Mouse (Mus musculus) macrophage (primary cell): Measurements from ENCODE around the gene Pip4p1. TPM values are rescaled to one million over a fixed set of nuclear protein-coding genes. Genes with fewer than 3 reads are reported as not detected.
"Not testable (repeated sequence)": the region's sequence is repeated elsewhere in the genome, so short reads cannot be mapped to it uniquely, and the experiment has no call there.

ENCODE experiments used
- H3K27ac ChIP-seq: fragments of 350-480 bp; formaldehyde crosslinking; 2 replicates; pipeline ENCODE4 v1.9.0; 2021
- H3K36me3 ChIP-seq: fragments of 350-480 bp; formaldehyde crosslinking; 2 replicates; pipeline ENCODE4 v1.9.0; 2021; ENCODE audit errors: inconsistent target
- H3K4me3 ChIP-seq: fragments of 350-480 bp; formaldehyde crosslinking; 2 replicates; pipeline ENCODE4 v1.9.0; 2021; ENCODE audit errors: inconsistent target
- H3K79me2 ChIP-seq: fragments of 350-480 bp; formaldehyde crosslinking; 2 replicates; pipeline ENCODE4 v1.9.0; 2021; ENCODE audit errors: inconsistent target
- WGBS: methylation state at CpG from one replicate; pipeline ENCODE4 v1.1.7; 2026; ENCODE audit warnings: inconsistent platforms; ENCODE audit not compliant: missing documents; 5-methylcytosine and 5-hydroxymethylcytosine counted together
- polyA plus RNA-seq: library from polyadenylated mRNA; stranded (reverse); fragments of 250-400 nt; gene quantifications from 3 replicates; pipeline ENCODE4 v1.2.4, GENCODE M21; 2018; ENCODE audit warnings: inconsistent platforms

Gene Pip4p1
- polyA plus RNA-seq, 1 experiment from 2014 or later: 52.7 TPM

GRCm38 (mm10) chr14:50955942-50956508, 25.4 kb upstream of the Pip4p1 start, which contains the start of gene Pnp2:
Pnp2 (plus strand) TSS chr14:50955992.
- peaks cover 10% of the 10 kb centered on the region; the same call in 1 of the 2 replicates for H3K36me3 ChIP-seq

DNA sequence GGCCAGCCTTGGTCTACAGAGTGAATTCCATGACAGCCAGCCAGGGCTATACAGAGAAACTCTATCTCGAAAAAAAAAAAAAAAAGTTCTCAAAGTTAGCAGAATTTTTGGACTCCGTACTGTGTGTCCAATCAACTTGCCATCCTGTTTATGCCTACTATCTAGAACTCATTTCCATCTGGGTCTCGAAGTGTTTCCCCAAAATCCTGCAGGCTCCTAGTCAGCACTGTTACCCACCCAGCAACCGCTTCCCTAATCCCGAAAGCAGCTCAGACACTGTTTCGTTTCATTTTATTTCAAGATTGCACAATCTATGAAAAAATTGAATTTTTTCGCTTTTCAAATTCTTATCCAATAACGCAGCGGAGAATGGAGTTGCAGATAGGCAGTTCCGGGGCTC, 24.8 kb upstream of the Pip4p1 start:
- Histone ChIP-seq H3K27ac (peak overlapping the region; percentile 17; the same call in 1 of the 2 replicates), H3K36me3 (peaks cover 13% of the 10 kb centered on the region; the same call in 1 of the 2 replicates), H3K4me3 (no peak overlapping the region; the same call in 1 of the 2 replicates), H3K79me2 (no peaks in the 10 kb centered on the region)
- WGBS: 31% methylated on average over 10 of the region's 10 CpGs

More at GRCm38 (mm10) chr14:50955942-50956508, 25.4 kb upstream of the Pip4p1 start, which contains the start of gene Pnp2:
- H3K79me2 ChIP-seq, H3K4me3 ChIP-seq: not testable (repeated sequence)
- H3K27ac ChIP-seq: peak within 1 kb of the TSS; percentile 17; the same call in 1 of the 2 replicates
- WGBS: 25% methylated on average over 15 of the region's 19 CpGs

DNA sequence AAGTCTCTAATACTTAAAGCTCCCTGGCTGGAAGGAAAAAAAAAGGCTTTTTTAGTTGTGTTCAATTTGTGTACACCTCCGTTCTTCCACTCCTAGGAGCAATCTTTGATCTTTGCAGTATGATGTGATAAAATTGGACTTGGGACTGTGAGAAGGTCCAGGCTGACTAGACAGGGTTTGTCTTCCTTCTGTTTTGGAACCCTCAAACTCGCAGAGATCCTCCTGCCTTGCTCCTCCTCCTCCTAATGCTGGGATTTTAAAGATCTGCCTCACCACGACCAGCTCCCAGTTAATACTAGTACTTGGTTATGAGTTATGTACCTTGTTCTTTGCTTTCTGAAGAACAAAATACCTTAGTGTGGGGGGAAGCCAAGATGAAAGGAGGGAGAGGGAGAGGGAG, 14.9 kb upstream of the Pip4p1 start:
- H3K36me3 ChIP-seq: not testable (repeated sequence)
- H3K27ac ChIP-seq: peak overlapping the region; percentile 87
- H3K79me2 ChIP-seq: peaks cover 49% of the 10 kb centered on the region
- 3% methylated on average over 3 of the region's 3 CpGs for WGBS
- peak overlapping the region; percentile 92 for H3K4me3 ChIP-seq

- 2% methylated on average over 6 of the region's 6 CpGs for WGBS
Observed at GRCm38 (mm10) chr14:50945081-50945480, 14.4 kb upstream of the Pip4p1 start.

GRCm38 (mm10) chr14:50944668-50945033, 14.0 kb upstream of the Pip4p1 start:
- H3K27ac ChIP-seq: peak overlapping the region; percentile 87
- H3K4me3 ChIP-seq: peak overlapping the region; percentile 92
- 2% methylated on average over 9 of the region's 15 CpGs for WGBS
- peaks cover 49% of the 10 kb centered on the region for H3K79me2 ChIP-seq
- H3K36me3 ChIP-seq: not testable (repeated sequence)

More at GRCm38 (mm10) chr14:50945081-50945480, 14.4 kb upstream of the Pip4p1 start:
- Histone ChIP-seq H3K79me2 (peaks cover 49% of the 10 kb centered on the region), H3K27ac (peak overlapping the region; percentile 87), H3K4me3 (peak overlapping the region; percentile 92)
- not testable (repeated sequence) for H3K36me3 ChIP-seq

- WGBS: 0% methylated on average over 30 of the region's 31 CpGs
- peak within 1 kb of the TSS; percentile 87 for H3K27ac ChIP-seq
- peaks cover under 1% of the 10 kb centered on the region; the same call in 1 of the 2 replicates for H3K36me3 ChIP-seq
- peaks cover 43% of the 10 kb centered on the region for H3K79me2 ChIP-seq
- peak within 1 kb of the TSS; percentile 92 for H3K4me3 ChIP-seq
Observed at GRCm38 (mm10) chr14:50943932-50944667, 13.4 kb upstream of the Pip4p1 start, which contains the start of gene Gm49342. Gm49342 (plus strand) TSS chr14:50944517.

DNA sequence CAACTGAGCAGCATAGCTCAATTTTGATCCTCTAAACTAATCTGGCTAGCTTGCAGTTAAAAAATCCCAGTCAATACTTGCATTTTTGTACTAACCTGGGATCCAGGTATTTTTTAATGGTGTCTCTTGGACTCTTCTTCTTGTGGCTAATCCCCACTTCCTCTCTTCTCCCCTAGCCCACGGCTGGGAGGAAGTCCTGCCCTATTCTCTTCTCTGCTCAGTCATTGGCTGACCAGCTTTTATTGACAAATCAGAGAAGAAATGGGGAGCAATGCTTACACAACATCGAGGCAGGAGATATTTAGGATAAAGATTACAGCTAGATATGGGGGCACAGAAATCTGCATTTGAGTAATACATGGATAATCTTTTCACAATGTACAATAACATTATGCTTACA, 8.3 kb upstream of the Pip4p1 start:
- peaks cover 31% of the 10 kb centered on the region; the same call in 1 of the 2 replicates for H3K79me2 ChIP-seq
- no peaks in the 10 kb centered on the region for H3K36me3 ChIP-seq
- WGBS: 8% methylated on average over 2 of the region's 2 CpGs
- peak overlapping the region; percentile 56; the same call in 1 of the 2 replicates for H3K27ac ChIP-seq
- H3K4me3 ChIP-seq: peak overlapping the region; percentile 31

- 96% methylated on average over 3 of the region's 3 CpGs for WGBS
- no peaks in the 10 kb centered on the region for H3K36me3 ChIP-seq
- H3K4me3 ChIP-seq: peak overlapping the region; percentile 31
- peaks cover 37% of the 10 kb centered on the region; the same call in 1 of the 2 replicates for H3K79me2 ChIP-seq
- peak overlapping the region; percentile 56; the same call in 1 of the 2 replicates for H3K27ac ChIP-seq
Observed at GRCm38 (mm10) chr14:50938119-50938908, 7.7 kb upstream of the Pip4p1 start.

DNA sequence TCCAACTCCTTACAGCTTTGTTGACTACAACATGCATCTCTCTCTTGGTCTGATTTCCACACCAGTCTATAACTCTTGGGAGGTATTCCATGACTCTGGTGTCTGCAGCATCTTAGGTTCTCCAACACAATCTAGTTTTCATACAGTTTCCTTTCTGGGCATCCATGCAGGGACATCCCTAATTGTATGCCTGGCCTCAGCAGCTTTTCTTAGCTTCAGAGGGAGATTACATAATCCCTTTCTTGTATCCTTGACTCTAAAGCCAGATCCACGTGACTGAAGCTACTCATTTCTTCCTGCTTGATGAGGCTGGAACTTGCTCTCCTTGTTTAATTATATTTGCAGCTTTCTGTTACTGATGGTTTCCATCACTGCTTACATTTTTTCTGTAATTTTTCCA, 6.0 kb upstream of the Pip4p1 start:
- peaks cover 37% of the 10 kb centered on the region; the same call in 1 of the 2 replicates for H3K79me2 ChIP-seq
- H3K36me3 ChIP-seq: no peaks in the 10 kb centered on the region
- H3K4me3 ChIP-seq: no peak overlapping the region
- 33% methylated on average over 1 of the region's 1 CpGs for WGBS
- peak overlapping the region; percentile 56 for H3K27ac ChIP-seq

- WGBS: 16% methylated on average over 12 of the region's 12 CpGs
- peaks cover 30% of the 10 kb centered on the region for H3K36me3 ChIP-seq
- H3K79me2 ChIP-seq: peaks cover 56% of the 10 kb centered on the region
- H3K27ac ChIP-seq: peak overlapping the region; percentile 90
- peak overlapping the region; percentile 43 for H3K4me3 ChIP-seq
Observed at GRCm38 (mm10) chr14:50931493-50932020, 901 bp upstream of the Pip4p1 start.

DNA sequence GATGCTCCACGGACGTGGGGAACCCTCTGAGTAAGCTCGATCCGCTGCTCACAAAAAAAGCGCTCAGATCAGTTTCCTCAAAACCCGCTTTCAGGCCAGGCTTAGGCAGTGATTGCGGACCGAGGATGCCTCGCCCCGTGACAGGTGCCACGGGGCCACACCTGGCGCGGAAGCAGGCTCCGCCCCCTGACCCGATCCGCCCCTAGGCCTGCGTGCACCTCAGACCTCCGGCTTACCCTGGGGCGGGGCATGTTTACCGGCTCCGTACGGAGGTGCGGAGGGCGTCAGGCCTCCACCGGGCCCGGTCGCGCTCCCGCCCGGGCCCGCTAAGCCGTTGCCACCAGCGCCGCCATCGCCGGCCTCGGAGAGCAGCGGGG, 291 bp downstream of the Pip4p1 start:
- WGBS: under 1% methylated on average over 33 of the region's 38 CpGs
- Histone ChIP-seq H3K36me3 (peaks cover 33% of the 10 kb centered on the region), H3K79me2 (peaks cover 58% of the 10 kb centered on the region), H3K4me3 (peak overlapping the region; percentile 88), H3K27ac (peak overlapping the region; percentile 90)

GRCm38 (mm10) chr14:50929951-50930350, 705 bp downstream of the Pip4p1 start:
- Histone ChIP-seq H3K27ac (peak overlapping the region; percentile 90), H3K36me3 (peaks cover 33% of the 10 kb centered on the region), H3K4me3 (peak overlapping the region; percentile 88), H3K79me2 (peaks cover 55% of the 10 kb centered on the region)
- WGBS: 4% methylated on average over 10 of the region's 10 CpGs

DNA sequence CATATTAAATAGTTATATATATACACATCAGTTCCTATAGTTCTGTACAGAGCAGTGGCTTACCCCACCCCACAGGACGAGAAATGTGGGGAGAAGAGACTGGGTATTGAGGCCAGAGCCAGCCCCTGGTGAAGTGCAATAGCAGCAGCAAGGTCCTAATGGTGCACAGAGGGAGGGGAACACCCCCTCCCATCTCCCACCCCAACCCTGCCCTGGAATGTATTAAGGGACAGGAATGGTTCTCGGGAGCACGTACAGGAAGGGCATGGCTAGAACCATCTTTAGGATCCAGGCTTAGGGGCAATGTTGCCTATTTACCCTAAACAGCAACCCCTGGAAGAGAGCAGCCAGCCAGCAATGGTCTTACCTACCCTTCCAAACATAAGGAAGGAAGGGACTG, 3.3 kb downstream of the Pip4p1 start:
- H3K79me2 ChIP-seq: peaks cover 56% of the 10 kb centered on the region
- H3K27ac ChIP-seq: no peak overlapping the region; the same call in 1 of the 2 replicates
- H3K4me3 ChIP-seq: no peak overlapping the region
- H3K36me3 ChIP-seq: peaks cover 33% of the 10 kb centered on the region
- WGBS: 89% methylated on average over 3 of the region's 3 CpGs
